In the genomic region with DNA sequence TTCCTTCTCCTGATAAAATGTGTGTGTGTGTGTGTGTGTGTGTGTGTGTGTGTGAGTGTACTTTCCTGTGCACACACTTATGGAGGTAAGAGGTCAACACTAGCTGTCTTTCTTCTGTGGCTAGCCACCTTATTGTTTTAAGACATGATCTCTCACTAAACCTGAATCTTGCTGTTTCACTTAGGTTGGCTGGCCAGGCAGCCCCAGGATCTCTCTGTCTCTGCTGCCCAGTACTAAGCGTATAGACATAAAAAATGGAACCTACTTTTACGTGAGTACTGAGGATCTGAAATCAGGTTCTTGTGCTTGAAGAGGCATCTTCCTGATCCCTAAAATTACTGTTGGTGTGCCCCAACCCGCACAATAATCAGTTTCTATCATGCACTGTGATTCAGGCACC, we compare ENCODE assay signal across 29 mouse cellular contexts. TPM values are rescaled to one million over a fixed set of nuclear protein-coding genes. Genes with fewer than 3 reads are reported as not detected.
DNase-seq lines count a peak whose midpoint lies in the region; ATAC-seq and TF ChIP-seq lines count a peak whose summit lies in the region.
"Had no signal": no experiment of that assay in that cellular context is flagged by ENCODE, and none has a peak within 500 bp of the region (broad histone marks: within the 10 kb centered on the region; RNA-seq: fewer than 3 reads in every experiment).

No protein-coding gene starts in this region.

- no peak overlapping the region for H3K9ac ChIP-seq in forebrain, embryonic 16.5 days (replicated peaks; ENCODE audit: low read depth, low read length)
- H3K9ac ChIP-seq in forebrain, embryonic 11.5 days (ENCODE audit: low read length): no peak overlapping the region
- H3K9ac ChIP-seq in hindbrain, postnatal 0 days (replicated peaks; ENCODE audit: low read length): no peak overlapping the region
- no peak overlapping the region for H3K9ac ChIP-seq in hindbrain, embryonic 11.5 days (ENCODE audit: low read depth, low read length)
- no peak overlapping the region for H3K9ac ChIP-seq in liver, postnatal 0 days (replicated peaks)
- H3K9ac ChIP-seq in liver, embryonic 11.5 days (ENCODE audit: low read depth, low read length): no peak overlapping the region
- H3K9ac ChIP-seq: embryonic facial prominence, embryonic 13.5 days; forebrain, embryonic 13.5 days; forebrain, postnatal 0 days; heart, embryonic 12.5 days; heart, embryonic 15.5 days; hindbrain, embryonic 14.5 days had no signal

- no peaks in the 10 kb centered on the region for H3K4me1 ChIP-seq in forebrain, embryonic 16.5 days (replicated peaks; ENCODE audit: control insufficient read depth, insufficient read depth, low read length)
- no peaks in the 10 kb centered on the region for H3K4me1 ChIP-seq in forebrain, embryonic 11.5 days (replicated peaks; ENCODE audit: control insufficient read depth, insufficient read depth, low read length)
- H3K4me1 ChIP-seq in hindbrain, postnatal 0 days (ENCODE audit: insufficient read depth, low read length): peaks cover 4% of the 10 kb centered on the region
- no peaks in the 10 kb centered on the region for H3K4me1 ChIP-seq in hindbrain, embryonic 11.5 days (replicated peaks; ENCODE audit: control insufficient read depth, insufficient read depth, low read length)
- H3K4me1 ChIP-seq in liver, postnatal 0 days (ENCODE audit: insufficient read depth): no peaks in the 10 kb centered on the region
- no peaks in the 10 kb centered on the region for H3K4me1 ChIP-seq in liver, embryonic 11.5 days (replicated peaks; ENCODE audit: control insufficient read depth, insufficient read depth, low read length)
- H3K4me1 ChIP-seq: forebrain, embryonic 13.5 days; heart, embryonic 12.5 days; heart, embryonic 15.5 days had no signal

- peak; percentile 12; the same call in 1 of the 2 replicates for ATAC-seq in forebrain, embryonic 16.5 days
- ATAC-seq in forebrain, embryonic 11.5 days (replicated peaks; ENCODE audit: low FRiP score): no peak
- ATAC-seq in hindbrain, postnatal 0 days: no peak
- no peak for ATAC-seq in hindbrain, embryonic 11.5 days (ENCODE audit: low FRiP score)
- ATAC-seq in liver, postnatal 0 days: no peak
- no peak for ATAC-seq in liver, embryonic 11.5 days (replicated peaks; ENCODE audit: low FRiP score)
- ATAC-seq: intestine, embryonic 16.5 days; Patski had no signal

- no peak for DNase-seq in forebrain, embryonic 11.5 days (ENCODE audit: low spot score)
- DNase-seq in hindbrain, postnatal 0 days (ENCODE audit: low spot score): no peak
- no peak for DNase-seq in hindbrain, embryonic 11.5 days (ENCODE audit: low spot score)
- peak; percentile 2 for DNase-seq in liver, postnatal 0 days
- no peak for DNase-seq in liver, embryonic 11.5 days (ENCODE audit: low spot score)
- DNase-seq: adrenal gland, postnatal 10 days; adrenal gland, postnatal 36 days; B cell, adult 2 months; embryo, embryonic 11 days; gastrocnemius, adult 2 months; gastrocnemius, postnatal 14 days; heart, adult 18-20 months; heart, postnatal 10 days; heart, postnatal 36 days; kidney, adult 18-20 months had no signal

- no peak for TF ChIP-seq CTCF in hindbrain, postnatal 0 days (IDR thresholded peaks at IDR 0.05; ENCODE audit: low read depth)
- no peak for TF ChIP-seq CTCF in liver, postnatal 0 days (IDR thresholded peaks at IDR 0.05; ENCODE audit: low read depth)

- no peak overlapping the region for H3K4me2 ChIP-seq in forebrain, embryonic 16.5 days (ENCODE audit: low read length)
- no peak overlapping the region for H3K4me2 ChIP-seq in forebrain, embryonic 11.5 days (ENCODE audit: low read depth, low read length, severe bottlenecking)
- H3K4me2 ChIP-seq in hindbrain, postnatal 0 days (ENCODE audit: low read depth, low read length): no peak overlapping the region
- H3K4me2 ChIP-seq in hindbrain, embryonic 11.5 days (replicated peaks; ENCODE audit: low read depth, low read length): no peak overlapping the region
- H3K4me2 ChIP-seq in liver, postnatal 0 days (ENCODE audit: low read depth, low read length): no peak overlapping the region
- H3K4me2 ChIP-seq in liver, embryonic 11.5 days: no peak overlapping the region
- H3K4me2 ChIP-seq: embryonic facial prominence, embryonic 13.5 days; forebrain, embryonic 13.5 days; heart, embryonic 12.5 days; heart, embryonic 15.5 days; hindbrain, embryonic 14.5 days had no signal

- H3K36me3 ChIP-seq in forebrain, embryonic 16.5 days (ENCODE audit: control insufficient read depth, insufficient read depth): no peaks in the 10 kb centered on the region
- H3K36me3 ChIP-seq in forebrain, embryonic 11.5 days (ENCODE audit: control insufficient read depth, insufficient read depth, low read length): no peaks in the 10 kb centered on the region
- no peaks in the 10 kb centered on the region for H3K36me3 ChIP-seq in hindbrain, postnatal 0 days (ENCODE audit: insufficient read depth, low read length)
- no peaks in the 10 kb centered on the region for H3K36me3 ChIP-seq in hindbrain, embryonic 11.5 days (ENCODE audit: control insufficient read depth, insufficient read depth, low read length)
- no peaks in the 10 kb centered on the region for H3K36me3 ChIP-seq in liver, postnatal 0 days (replicated peaks; ENCODE audit: insufficient read depth, low read length)
- H3K36me3 ChIP-seq in liver, embryonic 11.5 days (ENCODE audit: control insufficient read depth, insufficient read depth, low read length): no peaks in the 10 kb centered on the region
- H3K36me3 ChIP-seq: embryonic facial prominence, embryonic 10.5 days; embryonic facial prominence, embryonic 13.5 days; G1E; heart, embryonic 12.5 days; heart, embryonic 15.5 days; hindbrain, embryonic 10.5 days had no signal

- no peaks in the 10 kb centered on the region for H3K9me3 ChIP-seq in forebrain, embryonic 16.5 days (ENCODE audit: control insufficient read depth, low read length)
- no peaks in the 10 kb centered on the region for H3K9me3 ChIP-seq in forebrain, embryonic 11.5 days (ENCODE audit: control insufficient read depth, low read length)
- no peaks in the 10 kb centered on the region for H3K9me3 ChIP-seq in hindbrain, postnatal 0 days (ENCODE audit: low read length)
- H3K9me3 ChIP-seq in hindbrain, embryonic 11.5 days (ENCODE audit: control insufficient read depth, low read length): no peaks in the 10 kb centered on the region
- no peaks in the 10 kb centered on the region for H3K9me3 ChIP-seq in liver, postnatal 0 days (ENCODE audit: low read length)
- no peaks in the 10 kb centered on the region for H3K9me3 ChIP-seq in liver, embryonic 11.5 days (ENCODE audit: control insufficient read depth, low read length)
- H3K9me3 ChIP-seq: embryonic facial prominence, embryonic 10.5 days; embryonic facial prominence, embryonic 13.5 days; forebrain, embryonic 13.5 days; G1E; heart, embryonic 12.5 days; heart, embryonic 15.5 days; hindbrain, embryonic 10.5 days had no signal

- WGBS in forebrain, embryonic 16.5 days: 96% methylated on average over 3 of the region's 3 CpGs
- WGBS in forebrain, embryonic 11.5 days: 89% methylated on average over 3 of the region's 3 CpGs
- 94% methylated on average over 3 of the region's 3 CpGs for WGBS in hindbrain, postnatal 0 days
- 97% methylated on average over 3 of the region's 3 CpGs for WGBS in hindbrain, embryonic 11.5 days
- 75% methylated on average over 3 of the region's 3 CpGs for WGBS in liver, postnatal 0 days (ENCODE audit: insufficient replicate concordance)
- WGBS in liver, embryonic 11.5 days: 85% methylated on average over 3 of the region's 3 CpGs

- H3K4me3 ChIP-seq in forebrain, embryonic 16.5 days (replicated peaks; ENCODE audit: low read length): no peak overlapping the region
- H3K4me3 ChIP-seq in forebrain, embryonic 11.5 days (ENCODE audit: low read depth, low read length): no peak overlapping the region
- H3K4me3 ChIP-seq in hindbrain, postnatal 0 days (ENCODE audit: low read length): no peak overlapping the region
- H3K4me3 ChIP-seq in hindbrain, embryonic 11.5 days (ENCODE audit: low read depth, low read length): no peak overlapping the region
- no peak overlapping the region for H3K4me3 ChIP-seq in liver, postnatal 0 days (ENCODE audit: low read depth, low read length)
- H3K4me3 ChIP-seq in liver, embryonic 11.5 days (ENCODE audit: low read depth, low read length): no peak overlapping the region
- H3K4me3 ChIP-seq: embryonic facial prominence, embryonic 10.5 days; embryonic facial prominence, embryonic 13.5 days; erythroblast, embryonic 14.5 days; forebrain, embryonic 13.5 days; gastrocnemius, adult 2 months; heart, embryonic 12.5 days; heart, embryonic 15.5 days; hindbrain, embryonic 10.5 days had no signal

- TF ChIP-seq EP300 in liver, postnatal 0 days (IDR thresholded peaks at IDR 0.05; ENCODE audit: low read depth): no peak

- H3K27me3 ChIP-seq in forebrain, embryonic 16.5 days (replicated peaks; ENCODE audit: control insufficient read depth, insufficient read depth, low read length): no peaks in the 10 kb centered on the region
- no peaks in the 10 kb centered on the region for H3K27me3 ChIP-seq in forebrain, embryonic 11.5 days (ENCODE audit: control insufficient read depth, insufficient read depth, low read length)
- H3K27me3 ChIP-seq in hindbrain, postnatal 0 days (ENCODE audit: insufficient read depth, low read length): no peaks in the 10 kb centered on the region
- H3K27me3 ChIP-seq in hindbrain, embryonic 11.5 days (ENCODE audit: control insufficient read depth, insufficient read depth, low read length): no peaks in the 10 kb centered on the region
- H3K27me3 ChIP-seq in liver, postnatal 0 days (ENCODE audit: insufficient read depth, low read length): no peaks in the 10 kb centered on the region
- H3K27me3 ChIP-seq in liver, embryonic 11.5 days (replicated peaks; ENCODE audit: control insufficient read depth, insufficient read depth, low read length): no peaks in the 10 kb centered on the region
- H3K27me3 ChIP-seq: CH12.LX; embryonic facial prominence, embryonic 13.5 days; forebrain, embryonic 13.5 days; heart, embryonic 15.5 days; Patski had no signal

- no peak overlapping the region for H3K27ac ChIP-seq in forebrain, embryonic 16.5 days (ENCODE audit: low read length)
- H3K27ac ChIP-seq in forebrain, embryonic 11.5 days (ENCODE audit: low read depth, low read length): no peak overlapping the region
- peak overlapping the region; percentile 36; the same call in 1 of the 2 replicates for H3K27ac ChIP-seq in hindbrain, postnatal 0 days
- no peak overlapping the region for H3K27ac ChIP-seq in hindbrain, embryonic 11.5 days (ENCODE audit: low read depth, low read length)
- no peak overlapping the region for H3K27ac ChIP-seq in liver, postnatal 0 days (ENCODE audit: low read depth)
- H3K27ac ChIP-seq in liver, embryonic 11.5 days (ENCODE audit: low read depth, low read length): no peak overlapping the region
- H3K27ac ChIP-seq: embryonic facial prominence, embryonic 10.5 days; embryonic facial prominence, embryonic 13.5 days; forebrain, embryonic 13.5 days; gastrocnemius, adult 2 months; heart, embryonic 15.5 days; hindbrain, embryonic 10.5 days; hindbrain, embryonic 14.5 days had no signal

RNA-seq across cellular contexts. Expression of a gene that starts 12.7 kb away (rescaled TPM):
- polyA plus RNA-seq in forebrain, embryonic 16.5 days (2015; fragmentation: Nextera tagmentation; extraction: Ambion mirVana): 0.90 and 1.5 TPM in 2 replicates
- 0.77 and 0.99 TPM in 2 replicates for polyA plus RNA-seq in forebrain, embryonic 11.5 days (2014; fragmentation: Nextera tagmentation; extraction: Ambion mirVana)
- total RNA-seq in hindbrain, postnatal 0 days (2014; rRNA removed): 1.2 and 2.6 TPM in 2 replicates
- 0.81 and 0.87 TPM in 2 replicates for polyA plus RNA-seq in hindbrain, postnatal 0 days (2015; fragmentation: Nextera tagmentation; extraction: Ambion mirVana)
- 1.0 and 1.5 TPM in 2 replicates for polyA plus RNA-seq in hindbrain, embryonic 11.5 days (2014; fragmentation: Nextera tagmentation; extraction: Ambion mirVana)
- 8.5 and 9.8 TPM in 2 replicates for polyA plus RNA-seq in liver, postnatal 0 days (2015; fragmentation: Nextera tagmentation; extraction: Ambion mirVana)
- 4.5 and 5.9 TPM in 2 replicates for polyA plus RNA-seq in liver, embryonic 11.5 days (2014; fragmentation: Nextera tagmentation; extraction: Ambion mirVana)
